Mouse (Mus musculus): Measurements from ENCODE around the gene Map3k1. TPM values are rescaled to one million over a fixed set of nuclear protein-coding genes. Genes with fewer than 3 reads are reported as not detected.

The Map3k1 gene
- polyA plus RNA-seq, 1 experiment from 2014 or later, result 15.7 TPM

- Histone ChIP-seq H3K4me1 (ENCODE audit: control insufficient read depth in 2 of 2, insufficient read depth in 2 of 2, low read length in 2 of 2) (peaks cover 44 to 62% of the 10 kb centered on the region in 2 experiments), H3K36me3 (ENCODE audit: control insufficient read depth, insufficient read depth, low read length) (no peaks in the 10 kb centered on the region), H3K9ac (ENCODE audit: low read length) (peak overlapping the region; percentile 52), H3K27me3 (ENCODE audit: control insufficient read depth, insufficient read depth, low read length) (no peaks in the 10 kb centered on the region), H3K9me3 (ENCODE audit: control insufficient read depth, low read length) (no peaks in the 10 kb centered on the region), H3K27ac (replicated peaks in 1 of 2; ENCODE audit: control insufficient read depth in 1 of 2, insufficient read depth in 1 of 2, low read depth in 2 of 2, low read length in 2 of 2) (peak overlapping the region; percentile 58 to 80), H3K4me2 (ENCODE audit: low read length) (peak overlapping the region; percentile 40), H3K4me3 (ENCODE audit: control insufficient read depth in 1 of 2, insufficient read depth in 1 of 2, low read depth in 1 of 2, low read length in 2 of 2) (no peak overlapping the region)
- peak; percentile 38; the same call in 1 of the 2 replicates for ATAC-seq (ENCODE audit: insufficient number of reproducible peaks, insufficient read depth, low FRiP score, low read depth)
- 27% methylated on average over 12 of the region's 12 CpGs for WGBS
Measured at GRCm38 (mm10) chr13:111798044-111798443, 10.7 kb downstream of the Map3k1 start.

- 9% methylated on average over 8 of the region's 8 CpGs for WGBS
- peak overlapping the region; percentile 52; the same call in 1 of the 2 replicates for H3K9ac ChIP-seq (ENCODE audit: low read length)
- no peaks in the 10 kb centered on the region for H3K9me3 ChIP-seq (ENCODE audit: control insufficient read depth, low read length)
- no peaks in the 10 kb centered on the region for H3K27me3 ChIP-seq (ENCODE audit: control insufficient read depth, insufficient read depth, low read length)
- peaks cover 50 to 64% of the 10 kb centered on the region in 2 experiments for H3K4me1 ChIP-seq (ENCODE audit: control insufficient read depth in 2 of 2, insufficient read depth in 2 of 2, low read length in 2 of 2)
- no peak overlapping the region for H3K4me3 ChIP-seq (ENCODE audit: control insufficient read depth in 1 of 2, insufficient read depth in 1 of 2, low read depth in 1 of 2, low read length in 2 of 2)
- ATAC-seq (ENCODE audit: insufficient number of reproducible peaks, insufficient read depth, low FRiP score, low read depth), result peak; percentile 75
- H3K36me3 ChIP-seq (ENCODE audit: control insufficient read depth, insufficient read depth, low read length), result no peaks in the 10 kb centered on the region
- H3K4me2 ChIP-seq (ENCODE audit: low read length), result peak overlapping the region; percentile 40
- peak overlapping the region; percentile 58 to 80; a peak in 3 of 4 replicates for H3K27ac ChIP-seq (replicated peaks in 1 of 2; ENCODE audit: control insufficient read depth in 1 of 2, insufficient read depth in 1 of 2, low read depth in 2 of 2, low read length in 2 of 2)
Measured at GRCm38 (mm10) chr13:111797021-111797420, 11.8 kb downstream of the Map3k1 start.

- peak overlapping the region; percentile 40 for H3K4me2 ChIP-seq (ENCODE audit: low read length)
- H3K4me3 ChIP-seq (ENCODE audit: control insufficient read depth in 1 of 2, insufficient read depth in 1 of 2, low read depth in 1 of 2, low read length in 2 of 2), result no peak overlapping the region
- peaks cover 50 to 62% of the 10 kb centered on the region in 2 experiments for H3K4me1 ChIP-seq (ENCODE audit: control insufficient read depth in 2 of 2, insufficient read depth in 2 of 2, low read length in 2 of 2)
Measured at GRCm38 (mm10) chr13:111796191-111796920, 12.4 kb downstream of the Map3k1 start.

GRCm38 (mm10) chr13:111792975-111793287, 15.9 kb downstream of the Map3k1 start:
- ATAC-seq (ENCODE audit: insufficient number of reproducible peaks, insufficient read depth, low FRiP score, low read depth), result no peak

More at GRCm38 (mm10) chr13:111796191-111796920, 12.4 kb downstream of the Map3k1 start:
- Histone ChIP-seq H3K27me3 (ENCODE audit: control insufficient read depth, insufficient read depth, low read length) (no peaks in the 10 kb centered on the region), H3K9ac (ENCODE audit: low read length) (no peak overlapping the region; the same call in 1 of the 2 replicates), H3K27ac (replicated peaks in 1 of 2; ENCODE audit: control insufficient read depth in 1 of 2, insufficient read depth in 1 of 2, low read depth in 2 of 2, low read length in 2 of 2) (peak overlapping the region; percentile 54 to 80), H3K36me3 (ENCODE audit: control insufficient read depth, insufficient read depth, low read length) (no peaks in the 10 kb centered on the region), H3K9me3 (ENCODE audit: control insufficient read depth, low read length) (no peaks in the 10 kb centered on the region)
- ATAC-seq (ENCODE audit: insufficient number of reproducible peaks, insufficient read depth, low FRiP score, low read depth), result no peak
- 25% methylated on average over 11 of the region's 11 CpGs for WGBS

GRCm38 (mm10) chr13:111792130-111792974, 16.4 kb downstream of the Map3k1 start:
- H3K4me1 ChIP-seq (ENCODE audit: control insufficient read depth in 2 of 2, insufficient read depth in 2 of 2, low read length in 2 of 2), result peaks cover 51 to 67% of the 10 kb centered on the region in 2 experiments
- H3K27me3 ChIP-seq (ENCODE audit: control insufficient read depth, insufficient read depth, low read length), result no peaks in the 10 kb centered on the region
- H3K27ac ChIP-seq (replicated peaks in 1 of 2; ENCODE audit: control insufficient read depth in 1 of 2, insufficient read depth in 1 of 2, low read depth in 2 of 2, low read length in 2 of 2), result no peak overlapping the region
- no peak overlapping the region for H3K4me2 ChIP-seq (ENCODE audit: low read length)
- no peaks in the 10 kb centered on the region for H3K9me3 ChIP-seq (ENCODE audit: control insufficient read depth, low read length)
- 62% methylated on average over 16 of the region's 16 CpGs for WGBS
- ATAC-seq (ENCODE audit: insufficient number of reproducible peaks, insufficient read depth, low FRiP score, low read depth), result no peak
- H3K4me3 ChIP-seq (ENCODE audit: control insufficient read depth in 1 of 2, insufficient read depth in 1 of 2, low read depth in 1 of 2, low read length in 2 of 2), result no peak overlapping the region
- H3K36me3 ChIP-seq (ENCODE audit: control insufficient read depth, insufficient read depth, low read length), result no peaks in the 10 kb centered on the region
- H3K9ac ChIP-seq (ENCODE audit: low read length), result no peak overlapping the region

More at GRCm38 (mm10) chr13:111792975-111793287, 15.9 kb downstream of the Map3k1 start:
- H3K9ac ChIP-seq (ENCODE audit: low read length), result no peak overlapping the region
- H3K27me3 ChIP-seq (ENCODE audit: control insufficient read depth, insufficient read depth, low read length), result no peaks in the 10 kb centered on the region
- no peaks in the 10 kb centered on the region for H3K9me3 ChIP-seq (ENCODE audit: control insufficient read depth, low read length)
- H3K36me3 ChIP-seq (ENCODE audit: control insufficient read depth, insufficient read depth, low read length), result no peaks in the 10 kb centered on the region
- peaks cover 57 to 69% of the 10 kb centered on the region in 2 experiments for H3K4me1 ChIP-seq (ENCODE audit: control insufficient read depth in 2 of 2, insufficient read depth in 2 of 2, low read length in 2 of 2)
- H3K4me3 ChIP-seq (ENCODE audit: control insufficient read depth in 1 of 2, insufficient read depth in 1 of 2, low read depth in 1 of 2, low read length in 2 of 2), result no peak overlapping the region
- WGBS, result 86% methylated on average over 14 of the region's 14 CpGs
- H3K4me2 ChIP-seq (ENCODE audit: low read length), result no peak overlapping the region
- H3K27ac ChIP-seq (replicated peaks in 1 of 2; ENCODE audit: control insufficient read depth in 1 of 2, insufficient read depth in 1 of 2, low read depth in 2 of 2, low read length in 2 of 2), result no peak overlapping the region

- H3K4me3 ChIP-seq (ENCODE audit: control insufficient read depth in 1 of 2, insufficient read depth in 1 of 2, low read depth in 1 of 2, low read length in 2 of 2), result no peak overlapping the region
- no peaks in the 10 kb centered on the region for H3K9me3 ChIP-seq (ENCODE audit: control insufficient read depth, low read length)
- no peak overlapping the region for H3K9ac ChIP-seq (ENCODE audit: low read length)
- H3K4me2 ChIP-seq (ENCODE audit: low read length), result no peak overlapping the region
- no peaks in the 10 kb centered on the region for H3K36me3 ChIP-seq (ENCODE audit: control insufficient read depth, insufficient read depth, low read length)
- WGBS, result 92% methylated on average over 11 of the region's 11 CpGs
- H3K27ac ChIP-seq (replicated peaks in 1 of 2; ENCODE audit: control insufficient read depth in 1 of 2, insufficient read depth in 1 of 2, low read depth in 2 of 2, low read length in 2 of 2), result no peak overlapping the region
- no peaks in the 10 kb centered on the region for H3K27me3 ChIP-seq (ENCODE audit: control insufficient read depth, insufficient read depth, low read length)
- H3K4me1 ChIP-seq (ENCODE audit: control insufficient read depth in 2 of 2, insufficient read depth in 2 of 2, low read length in 2 of 2), result peaks cover 47 to 61% of the 10 kb centered on the region in 2 experiments
- no peak for ATAC-seq (ENCODE audit: insufficient number of reproducible peaks, insufficient read depth, low FRiP score, low read depth)
Measured at GRCm38 (mm10) chr13:111791596-111791995, 17.2 kb downstream of the Map3k1 start.

- peak overlapping the region; percentile 31 to 58; a peak in 2 of 4 replicates for H3K27ac ChIP-seq (replicated peaks in 1 of 2; ENCODE audit: control insufficient read depth in 1 of 2, insufficient read depth in 1 of 2, low read depth in 2 of 2, low read length in 2 of 2)
- H3K9me3 ChIP-seq (ENCODE audit: control insufficient read depth, low read length), result no peaks in the 10 kb centered on the region
- peak overlapping the region; percentile 49; the same call in 1 of the 2 replicates for H3K9ac ChIP-seq (ENCODE audit: low read length)
- no peaks in the 10 kb centered on the region for H3K27me3 ChIP-seq (ENCODE audit: control insufficient read depth, insufficient read depth, low read length)
- 55% methylated on average over 9 of the region's 9 CpGs for WGBS
- peak overlapping the region; percentile 1; the same call in 1 of the 2 replicates for H3K4me2 ChIP-seq (ENCODE audit: low read length)
- peaks cover 39 to 52% of the 10 kb centered on the region in 2 experiments for H3K4me1 ChIP-seq (ENCODE audit: control insufficient read depth in 2 of 2, insufficient read depth in 2 of 2, low read length in 2 of 2)
- no peak overlapping the region for H3K4me3 ChIP-seq (ENCODE audit: control insufficient read depth in 1 of 2, insufficient read depth in 1 of 2, low read depth in 1 of 2, low read length in 2 of 2)
- ATAC-seq (ENCODE audit: insufficient number of reproducible peaks, insufficient read depth, low FRiP score, low read depth), result no peak
- H3K36me3 ChIP-seq (ENCODE audit: control insufficient read depth, insufficient read depth, low read length), result no peaks in the 10 kb centered on the region
Measured at GRCm38 (mm10) chr13:111789420-111790065, 19.2 kb downstream of the Map3k1 start.

Data from heart, embryonic 14.5 days (tissue).